Mouse (Mus musculus) adipose tissue, adult 10 weeks (tissue): ENCODE results near the gene Adam29. TPM values are rescaled to one million over a fixed set of nuclear protein-coding genes. Genes with fewer than 3 reads are reported as not detected.

Source experiments
- polyA plus RNA-seq: library from polyadenylated mRNA; stranded (reverse); fragments of 350-450 nt; fragmentation: Illumina TruSeq; extraction: RNeasy Lipid Tissue Mini Kit (QIAGEN cat#74804); gene quantifications from one replicate; pipeline ENCODE4 v1.2.3, GENCODE M21; 2014; ENCODE audit warnings: low read depth, low replicate concordance

Gene Adam29
- polyA plus RNA-seq: 0.63 TPM

GRCm38 (mm10) chr8:55906848-55907247 is at the start of gene Adam29:
TSS of gene Adam29 (minus strand) at chr8:55906948.

GRCm38 (mm10) chr8:55939870-55940525 is 33.2 kb upstream of the Adam29 start, which contains the start of gene Glra3:
TSS of gene Glra3 (plus strand) at chr8:55940460.

Other genes with a start within 250 kb of the Adam29 start
- gene Glra3, start 33.5 kb upstream of the Adam29 start, polyA plus RNA-seq: not detected